Mouse (Mus musculus): ENCODE data around the gene Stac2. TPM values are rescaled to one million over a fixed set of nuclear protein-coding genes. Genes with fewer than 3 reads are reported as not detected.

The Stac2 gene
- under 1 TPM in 1 of 3 experiments, not detected in 2; 0.23 TPM for polyA plus RNA-seq (2017; shearing (Covaris generic))

GRCm38 (mm10) chr11:98052989-98053834 is at the start of gene Stac2:
TSS of gene Stac2 (minus strand) at chr11:98053462.
- no peak for ATAC-seq

- no peak for ATAC-seq
Measured at GRCm38 (mm10) chr11:98101332-98101731, 48.1 kb upstream of the Stac2 start.

GRCm38 (mm10) chr11:98090583-98090982 is 37.3 kb upstream of the Stac2 start:
- ATAC-seq = no peak

GRCm38 (mm10) chr11:98088224-98088623 is 35.0 kb upstream of the Stac2 start:
- no peak for ATAC-seq

DNA sequence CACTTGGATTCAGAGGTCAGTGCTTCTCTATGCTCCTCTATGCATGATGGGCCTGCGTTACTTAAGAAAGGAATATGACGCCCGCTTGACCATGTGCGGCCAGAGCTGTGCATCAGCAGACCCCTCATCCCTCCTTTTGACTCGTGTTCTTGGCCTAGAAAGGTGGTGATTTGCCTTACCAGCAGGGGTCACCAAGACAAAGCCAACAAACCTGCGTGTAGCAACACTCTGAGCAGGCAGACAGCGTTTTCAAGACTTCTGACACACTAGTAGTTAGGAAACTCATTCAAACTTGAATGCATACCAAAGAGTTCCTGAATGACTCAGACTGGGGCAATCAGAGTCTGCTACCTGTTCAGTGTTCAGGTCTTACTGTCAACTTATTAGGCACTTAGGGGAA is 33.3 kb upstream of the Stac2 start:
- no peak for ATAC-seq

- ATAC-seq = no peak
Measured at GRCm38 (mm10) chr11:98086141-98086540, 32.9 kb upstream of the Stac2 start.

- ATAC-seq = no peak
Measured at GRCm38 (mm10) chr11:98082745-98083144, 29.5 kb upstream of the Stac2 start.

DNA sequence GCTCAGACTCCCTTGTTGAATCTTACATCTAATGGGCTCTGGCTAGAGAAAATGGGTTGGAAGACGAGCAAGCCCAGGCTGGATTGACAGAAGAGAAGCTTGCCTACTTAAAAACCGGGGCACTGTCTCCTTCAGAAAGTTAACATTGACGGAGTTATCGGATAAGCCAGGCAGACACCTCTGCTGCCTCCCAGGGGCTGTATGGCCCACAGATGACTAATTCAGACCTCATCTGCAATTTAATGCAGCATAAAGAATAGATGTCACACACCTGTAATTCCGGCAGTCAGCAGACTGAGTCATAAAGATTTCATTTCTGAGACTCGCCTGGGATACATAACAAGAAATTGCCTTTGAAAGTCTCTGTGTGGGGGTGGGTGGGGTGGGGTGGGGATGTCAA is 27.2 kb upstream of the Stac2 start:
- ATAC-seq = no peak

GRCm38 (mm10) chr11:98077086-98077485 is 23.8 kb upstream of the Stac2 start:
- ATAC-seq = no peak

- peak; percentile 63 for ATAC-seq
Measured at GRCm38 (mm10) chr11:98075195-98075808, 22.0 kb upstream of the Stac2 start.

DNA sequence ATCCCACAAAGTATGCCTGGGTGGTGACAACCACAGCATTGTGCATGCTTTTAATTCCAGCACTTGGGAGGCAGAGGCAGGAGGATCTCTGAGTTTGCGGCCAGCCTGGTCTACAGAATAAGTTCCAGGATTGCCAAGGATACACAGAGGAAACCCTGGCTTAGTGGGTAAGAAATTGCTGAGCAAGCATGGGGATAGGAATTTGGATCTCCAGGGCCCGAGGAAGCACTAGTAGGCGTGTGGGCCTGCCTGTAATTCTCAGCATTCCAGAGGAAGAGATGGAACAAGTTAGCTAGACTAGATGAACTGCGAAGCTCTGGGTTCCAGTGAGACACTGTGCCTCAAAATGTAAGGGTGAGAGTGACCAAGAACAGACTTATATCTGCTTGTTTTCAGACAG is 20.2 kb upstream of the Stac2 start:
- ATAC-seq = no peak

DNA sequence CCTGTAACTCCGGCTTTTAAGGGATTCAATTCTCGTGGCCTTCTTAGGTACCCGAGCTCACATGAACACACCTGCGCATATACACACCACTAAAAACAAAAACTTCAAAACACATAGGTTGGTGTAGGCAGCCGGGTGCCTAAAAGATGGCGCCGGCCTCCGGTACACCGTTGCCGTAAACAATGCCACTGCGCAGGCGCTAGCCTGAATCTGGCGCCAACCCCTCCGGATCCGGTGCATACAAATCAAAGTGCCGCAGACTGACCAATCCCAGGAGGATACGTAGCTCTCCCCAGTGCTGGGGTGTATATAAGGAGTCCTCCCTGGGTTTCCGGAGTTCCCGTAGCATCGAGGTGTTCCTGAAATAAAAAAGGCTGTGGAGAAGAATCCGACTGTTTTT is 14.0 kb upstream of the Stac2 start:
- ATAC-seq = no peak

DNA sequence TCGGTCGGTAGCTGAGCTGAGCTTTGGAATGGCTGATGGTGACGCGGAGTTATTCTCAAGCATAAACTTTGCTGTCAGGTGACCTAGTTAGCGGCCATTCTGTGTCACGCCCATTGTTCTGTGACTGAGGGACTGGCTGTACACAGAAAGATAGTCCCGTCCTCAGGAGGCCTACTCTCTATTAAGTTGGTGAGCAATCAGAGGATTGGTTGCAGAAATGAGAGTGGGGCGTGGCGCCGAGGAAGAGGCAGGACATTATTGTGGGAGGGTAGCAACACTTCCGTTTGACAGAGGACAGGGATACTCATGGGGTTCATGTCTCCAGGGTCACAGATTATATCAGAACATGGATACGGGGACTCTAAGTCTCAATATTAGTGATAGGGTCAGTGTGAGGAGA is 12.9 kb upstream of the Stac2 start:
- ATAC-seq = no peak

GRCm38 (mm10) chr11:98061904-98062562 is 8.8 kb upstream of the Stac2 start:
- ATAC-seq = no peak

DNA sequence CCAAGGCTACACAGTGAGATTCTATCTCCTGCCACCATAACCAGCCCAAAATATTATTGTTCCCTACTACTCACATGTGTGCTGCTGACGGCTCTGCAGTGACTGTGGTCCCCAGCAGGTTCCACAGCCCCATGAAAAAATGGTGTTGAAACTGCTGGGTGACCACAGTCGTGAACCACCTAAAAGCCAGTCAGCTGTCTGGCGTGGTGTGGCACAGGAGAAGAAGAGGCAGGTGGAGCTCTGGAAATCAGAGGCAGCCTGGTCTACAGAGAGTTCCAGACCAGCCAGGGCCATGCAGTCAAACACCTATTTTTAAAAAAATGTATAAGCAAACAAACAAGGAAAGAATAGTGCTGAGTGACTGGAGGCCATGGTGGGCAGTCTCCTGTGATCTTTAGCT is 8.2 kb upstream of the Stac2 start:
- no peak for ATAC-seq

DNA sequence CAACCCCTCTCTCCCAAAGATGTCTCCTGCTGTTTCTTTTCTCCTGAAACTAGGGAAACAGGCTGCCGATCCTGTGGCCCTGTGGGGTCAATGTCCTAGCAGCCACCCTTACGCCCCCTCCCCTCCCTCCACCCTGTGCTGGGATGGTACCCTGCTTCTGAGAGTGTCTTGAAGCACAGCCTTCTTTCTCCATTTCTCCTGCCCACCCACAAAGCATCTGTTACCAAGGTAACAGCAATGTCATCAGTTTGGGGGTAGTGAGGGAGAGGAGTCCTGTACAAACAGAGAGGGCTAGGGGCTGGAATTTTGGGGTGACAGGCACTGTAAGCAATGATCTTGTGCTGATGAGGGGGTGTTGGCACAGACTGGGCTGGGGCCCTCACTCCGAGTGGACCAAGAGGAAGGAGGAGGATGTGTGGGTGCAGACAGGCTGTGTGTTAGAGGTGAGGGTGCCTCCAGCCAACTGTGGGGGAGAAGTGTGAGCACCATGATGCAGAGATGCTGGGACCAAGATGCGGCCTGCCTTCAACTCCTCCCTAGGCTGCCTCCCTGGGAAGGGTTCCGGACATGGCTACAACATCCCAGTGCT is 6.9 kb upstream of the Stac2 start:
- no peak for ATAC-seq

DNA sequence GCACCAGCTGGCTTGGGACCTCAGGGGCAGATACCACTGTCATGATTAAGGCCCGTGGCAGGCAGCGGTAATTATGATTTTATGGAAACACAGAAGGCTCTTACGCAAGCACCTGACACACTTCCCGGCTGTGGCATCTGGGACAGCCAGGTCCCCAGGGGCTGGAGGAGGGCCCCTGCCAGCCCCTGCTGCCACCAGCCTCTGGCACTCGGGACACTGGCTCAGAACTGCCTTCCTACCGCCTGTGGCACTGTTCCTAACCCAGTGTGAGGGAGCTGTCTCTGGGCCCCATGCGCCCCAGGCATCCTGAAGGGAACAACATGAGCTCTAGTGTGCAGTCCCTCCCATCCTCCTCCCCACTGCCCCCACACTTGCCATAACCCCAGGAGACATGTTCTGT is 6.4 kb upstream of the Stac2 start:
- ATAC-seq = no peak

GRCm38 (mm10) chr11:98057998-98058397 is 4.7 kb upstream of the Stac2 start:
- no peak for ATAC-seq

GRCm38 (mm10) chr11:98057466-98057865 is 4.2 kb upstream of the Stac2 start:
- ATAC-seq = no peak

DNA sequence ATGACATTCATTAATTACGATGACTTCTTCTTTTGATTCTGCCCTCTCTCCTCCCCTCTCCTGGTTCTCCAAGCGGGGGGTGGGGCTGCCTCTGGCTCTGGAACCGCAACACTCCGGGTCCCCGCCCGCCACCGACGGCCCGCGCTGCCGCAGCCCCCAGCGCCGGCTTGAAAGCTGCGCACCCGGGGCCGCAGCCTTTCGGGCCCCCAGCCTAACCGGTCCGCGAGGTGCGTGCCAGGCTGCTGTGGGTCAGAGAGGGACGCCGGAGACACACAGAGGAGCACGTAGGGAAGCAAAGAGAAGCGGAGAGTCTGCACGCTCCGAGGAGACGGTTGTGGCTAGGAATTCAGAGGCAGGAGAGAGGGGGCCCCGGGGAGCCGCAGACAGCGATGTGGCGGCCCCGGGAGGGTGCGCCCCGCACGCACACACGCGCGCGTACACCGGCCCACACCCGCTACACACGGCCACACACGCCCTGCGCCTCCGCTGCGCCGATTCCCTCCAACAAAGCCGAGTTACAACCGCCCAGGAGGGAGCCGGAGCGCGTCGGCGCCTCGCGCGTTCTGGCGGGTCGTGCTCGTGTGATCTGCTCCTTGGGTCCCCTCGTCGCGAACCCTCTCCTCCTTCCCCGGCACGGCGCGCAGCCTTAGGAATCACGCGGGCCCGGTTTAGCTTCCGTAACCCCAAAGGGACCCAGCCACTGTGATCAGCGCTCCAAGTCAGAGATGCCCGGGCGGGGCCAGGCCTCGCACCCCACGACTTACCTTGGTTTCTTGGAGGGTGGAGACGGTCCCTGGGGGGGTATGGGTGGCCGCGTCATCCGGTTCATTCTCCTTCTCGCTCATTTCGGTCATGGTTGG is 903 bp downstream of the Stac2 start:
- ATAC-seq = peak; percentile 41

DNA sequence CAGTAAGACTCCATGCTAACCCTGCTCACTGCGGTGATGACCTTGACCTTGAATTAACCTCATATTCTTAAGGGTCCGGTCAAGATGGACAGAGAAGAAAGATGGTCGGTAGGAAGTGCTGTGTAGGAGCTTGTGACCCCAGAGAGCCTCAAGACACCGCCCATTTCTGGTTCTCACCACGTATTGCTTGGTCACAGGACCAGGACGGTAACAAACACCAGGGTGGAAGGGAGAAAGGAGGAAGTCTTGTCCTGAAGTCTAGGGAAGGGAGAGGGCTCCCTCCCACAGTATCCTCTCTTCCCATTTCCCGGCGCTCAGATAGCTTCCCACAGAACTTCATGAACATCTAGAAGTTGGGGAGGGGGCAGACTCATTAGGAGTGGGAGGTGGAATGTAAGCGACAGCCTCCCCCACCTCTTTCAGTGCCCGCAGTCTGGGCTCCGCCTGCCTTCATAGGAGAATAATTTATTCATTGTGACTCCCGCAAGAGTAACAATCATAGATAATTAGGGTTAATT is 1.6 kb downstream of the Stac2 start:
- ATAC-seq = no peak

DNA sequence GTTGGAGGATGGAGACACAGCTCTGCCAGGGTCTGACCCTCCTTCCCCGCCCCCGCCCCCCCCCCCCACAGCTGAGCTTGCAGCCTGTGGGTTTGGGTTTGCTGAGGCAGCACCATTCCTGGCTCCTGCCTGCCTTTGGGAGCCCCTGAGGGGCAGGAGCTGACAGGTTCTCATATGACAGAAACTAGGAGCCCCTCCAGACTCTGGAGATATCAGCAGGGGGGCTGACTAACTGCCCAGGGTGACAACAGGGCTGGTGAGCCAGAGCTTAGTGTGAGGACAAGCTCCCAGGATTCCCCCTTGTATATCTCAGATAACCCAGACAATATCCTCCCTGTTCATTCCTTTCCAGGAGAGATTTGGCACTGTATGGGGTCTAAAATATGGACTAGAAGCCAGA is 2.3 kb downstream of the Stac2 start:
- no peak for ATAC-seq
